Mouse (Mus musculus) heart, postnatal 25 days (tissue): ENCODE measurements around the gene Ola1. TPM values are rescaled to one million over a fixed set of nuclear protein-coding genes. Genes with fewer than 3 reads are reported as not detected.

Experiments used
- DNase-seq: peaks from one replicate; pipeline ENCODE4 v3.0.0; 2022; ENCODE audit warnings: low spot score
- intact Hi-C: fragments of 180-260 bp; cut with DNase I; formaldehyde crosslinking; loops from one replicate; pipeline ENCODE4 v1.15.1; 2025
- total RNA-seq, 2 experiments: library from RNA; stranded (reverse); gene quantifications; 2 replicates each; pipeline ENCODE4 v1.2.3; 2021

Ola1 gene
- total RNA-seq: 10 to 100 TPM; 44.6 to 48.3 TPM

GRCm38 (mm10) chr2:73218913-73219312 is at the start of gene Ola1:
TSS of gene Ola1 (minus strand) at chr2:73218924.
- DNase-seq: no peak
- intact Hi-C loops: loop anchor here (10.0 kb wide), 1 partner anchor 166 kb away; the partner anchor contains the start of gene Gpr155

- DNase-seq: no peak
- intact Hi-C loops: no loop called here
Measured at GRCm38 (mm10) chr2:73268281-73268680, 49.6 kb upstream of the Ola1 start.

DNA sequence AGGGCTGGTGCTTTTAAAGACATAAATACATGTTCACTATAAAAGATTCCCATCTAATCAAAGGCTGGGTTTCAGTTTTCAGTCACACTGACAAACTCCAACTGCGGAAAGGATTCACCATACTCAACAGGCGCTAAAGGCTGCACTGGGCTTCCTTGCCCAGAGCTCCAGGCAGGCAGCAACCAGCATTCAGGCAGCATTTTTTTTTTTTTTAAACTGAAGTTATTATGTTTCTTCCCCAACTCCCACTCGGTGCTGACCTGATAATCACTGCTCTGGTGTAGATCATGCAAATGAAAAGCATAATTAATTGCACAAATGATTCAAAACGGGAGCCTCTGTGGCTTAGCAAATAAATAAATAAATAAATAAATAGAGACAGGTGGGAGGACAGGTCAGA is 49.1 kb upstream of the Ola1 start:
- DNase-seq: no peak
- intact Hi-C loops: no loop called here

- intact Hi-C loops: no loop called here
- DNase-seq: no peak
Measured at GRCm38 (mm10) chr2:73267231-73267630, 48.5 kb upstream of the Ola1 start.

- intact Hi-C loops: no loop called here
- DNase-seq: no peak
Measured at GRCm38 (mm10) chr2:73266623-73267022, 47.9 kb upstream of the Ola1 start.

GRCm38 (mm10) chr2:73266011-73266410 is 47.3 kb upstream of the Ola1 start:
- intact Hi-C loops: no loop called here
- no peak for DNase-seq

GRCm38 (mm10) chr2:73264611-73265195 is 46.0 kb upstream of the Ola1 start:
- intact Hi-C loops: no loop called here
- DNase-seq: no peak

DNA sequence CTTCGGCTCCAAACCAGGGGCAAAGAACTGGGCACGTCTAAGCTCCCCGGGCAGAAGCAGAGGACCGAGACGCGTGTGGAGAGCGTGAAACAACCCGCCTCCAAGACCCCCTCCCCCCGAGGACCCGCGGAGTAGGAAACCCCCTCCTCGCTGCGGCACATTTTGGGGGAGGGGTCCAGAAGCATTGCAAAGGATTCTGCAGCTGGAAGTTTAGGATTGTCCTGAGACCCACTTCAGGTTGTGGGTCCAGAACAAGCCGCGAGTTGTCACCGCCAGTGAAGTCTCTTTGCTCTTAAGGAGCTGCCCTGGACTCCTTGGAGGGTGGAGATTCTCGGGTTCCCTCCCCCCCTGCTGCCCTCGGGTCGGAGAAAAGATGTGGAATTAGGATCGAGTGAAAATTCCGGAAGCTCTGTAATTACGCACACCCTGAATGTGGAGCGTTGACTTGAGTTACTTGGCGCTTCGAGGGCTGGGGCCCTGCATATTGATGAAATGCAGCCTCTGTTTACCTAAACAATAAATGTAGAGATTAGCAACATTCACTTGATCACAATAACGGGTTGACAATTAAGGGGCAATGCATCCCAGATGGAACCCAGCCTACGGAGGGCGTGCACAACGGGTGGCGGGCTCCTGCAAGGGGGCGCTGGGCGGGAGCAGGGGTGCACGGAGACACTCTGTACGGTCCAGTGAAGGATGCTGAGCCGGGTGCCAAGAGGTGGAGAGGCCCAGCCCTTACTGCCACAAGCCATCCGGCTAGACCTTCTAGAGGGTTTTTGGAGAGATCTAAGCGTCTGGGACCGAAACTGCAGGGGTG is 45.3 kb upstream of the Ola1 start:
- no peak for DNase-seq
- intact Hi-C loops: no loop called here

DNA sequence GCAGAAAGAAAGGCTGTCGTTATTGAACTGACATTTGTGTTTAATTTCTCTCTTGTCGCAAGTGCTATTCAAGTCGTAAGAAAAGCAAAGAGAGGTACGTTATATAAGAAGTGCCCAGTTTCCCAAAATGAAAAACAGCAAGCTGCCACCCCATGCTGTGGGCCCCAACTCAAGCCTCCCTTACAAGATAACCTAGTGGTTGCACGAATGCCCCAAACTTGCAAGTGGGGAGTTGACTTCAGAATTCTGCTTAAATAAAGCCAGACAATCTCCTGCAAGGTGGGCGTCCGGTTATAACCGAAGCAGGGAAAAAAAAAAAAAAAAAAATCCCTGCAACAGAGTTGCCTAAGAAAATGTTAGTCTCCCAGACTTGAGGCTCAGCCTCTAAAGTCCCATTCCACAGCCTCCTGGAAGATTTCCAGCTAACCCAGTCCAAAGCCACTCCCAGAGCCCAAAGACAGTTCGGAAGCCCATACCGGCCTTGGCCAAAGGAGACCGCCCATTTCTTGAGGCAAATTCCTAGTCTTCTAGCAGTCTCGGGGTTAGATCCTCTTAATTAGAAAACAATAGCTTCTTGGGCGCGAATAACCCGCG is 44.5 kb upstream of the Ola1 start:
- no peak for DNase-seq
- intact Hi-C loops: no loop called here

- intact Hi-C loops: no loop called here
- no peak for DNase-seq
Measured at GRCm38 (mm10) chr2:73248701-73249100, 30.0 kb upstream of the Ola1 start.

- intact Hi-C loops: no loop called here
- no peak for DNase-seq
Measured at GRCm38 (mm10) chr2:73241299-73241698, 22.6 kb upstream of the Ola1 start.

- intact Hi-C loops: no loop called here
- DNase-seq: no peak
Measured at GRCm38 (mm10) chr2:73231081-73231480, 12.4 kb upstream of the Ola1 start.

DNA sequence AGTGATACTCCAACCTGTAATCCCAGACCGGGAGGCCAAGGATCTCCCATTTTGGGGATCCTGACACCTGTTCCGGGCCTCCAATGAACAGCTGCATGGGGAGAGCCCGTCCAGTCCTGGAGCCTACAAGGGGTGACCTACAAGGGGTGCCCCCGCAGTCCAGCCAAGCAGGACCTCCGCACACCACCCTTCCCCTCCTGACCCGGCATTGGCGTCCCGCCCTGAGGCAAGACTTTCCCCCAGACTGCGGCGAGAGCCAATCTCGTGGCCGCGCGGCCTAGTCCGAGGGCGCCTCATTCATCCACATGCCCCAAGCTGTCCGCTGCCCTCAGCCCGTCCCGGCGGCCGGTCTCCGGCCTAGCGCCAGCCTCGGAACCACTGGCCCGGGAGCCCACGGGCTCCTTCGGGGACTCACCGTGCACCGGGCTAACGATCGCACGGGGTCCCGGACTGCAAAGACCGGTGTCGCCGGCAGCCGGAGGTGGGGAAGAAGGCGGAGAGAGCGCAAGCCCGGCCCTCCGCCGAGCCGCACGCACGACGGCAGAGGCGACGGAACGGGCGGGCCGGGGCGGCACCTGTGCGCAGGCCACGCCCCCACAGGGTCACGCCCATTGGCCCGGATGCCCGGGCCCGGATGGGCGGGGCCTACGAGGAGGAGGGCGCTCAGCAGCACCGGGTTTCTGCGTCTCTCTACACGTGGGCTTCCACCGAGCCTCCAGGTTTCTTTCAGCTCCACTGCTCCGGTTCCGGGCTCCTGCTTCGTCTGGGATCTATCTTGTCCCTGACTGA is 4.7 kb downstream of the Ola1 start:
- intact Hi-C loops: loop anchor here (2.0 to 10.0 kb wide), 2 partner anchors 65 to 171 kb away; partner anchors contain the start of gene Gpr155
- DNase-seq: peak; percentile 86

DNA sequence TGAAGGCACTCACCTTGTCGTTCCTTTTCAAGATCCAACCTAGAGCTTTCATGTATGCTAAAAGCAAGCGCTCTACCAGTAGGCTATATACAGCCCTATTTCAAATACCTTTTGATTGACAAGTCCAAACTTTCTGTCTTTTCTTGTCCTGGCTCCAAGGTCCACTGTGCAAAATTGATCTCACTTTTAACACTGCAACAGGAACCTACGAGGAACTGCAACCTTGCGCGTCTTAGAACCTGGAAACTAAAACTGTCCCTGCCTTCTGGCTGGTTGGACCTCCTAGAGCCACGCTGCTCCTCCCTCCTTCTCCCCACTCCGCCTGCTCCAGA is 5.2 kb downstream of the Ola1 start:
- intact Hi-C loops: loop anchor here (10.0 kb wide), 1 partner anchor 171 kb away; the partner anchor contains the start of gene Gpr155
- DNase-seq: no peak

- intact Hi-C loops: no loop called here
- no peak for DNase-seq
Measured at GRCm38 (mm10) chr2:73204328-73204727, 14.4 kb downstream of the Ola1 start.

DNA sequence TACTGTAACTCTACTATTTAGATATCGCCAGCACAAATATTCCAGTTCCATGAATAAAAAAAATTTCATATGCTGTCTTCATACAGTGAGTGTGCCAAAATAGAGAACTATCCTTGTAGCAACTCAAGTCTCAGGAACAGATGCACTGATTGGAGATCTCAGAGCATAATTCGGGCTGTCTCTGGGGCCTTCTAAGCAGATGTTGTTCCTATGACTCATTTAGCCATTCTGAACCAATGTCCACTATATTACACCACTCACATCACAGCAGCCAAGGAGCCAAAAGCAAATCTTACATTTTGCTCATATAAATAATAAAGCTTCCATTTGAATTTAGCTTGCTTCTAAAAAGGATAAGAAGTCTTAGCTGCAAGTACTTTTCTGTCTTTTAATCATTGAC is 30.2 kb downstream of the Ola1 start:
- intact Hi-C loops: no loop called here
- DNase-seq: no peak

- intact Hi-C loops: no loop called here
- no peak for DNase-seq
Measured at GRCm38 (mm10) chr2:73185185-73185584, 33.5 kb downstream of the Ola1 start.

- intact Hi-C loops: loop anchor here (10.0 kb wide), 1 partner anchor 245 kb away; no protein-coding TSS in a partner anchor
Measured at GRCm38 (mm10) chr2:73169496-73169895, 49.2 kb downstream of the Ola1 start.

GRCm38 (mm10) chr2:73167126-73167525 is 51.6 kb downstream of the Ola1 start:
- DNase-seq: peak; percentile 7
- intact Hi-C loops: loop anchor here (1.0 to 10.0 kb wide), 2 partner anchors 111 to 248 kb away; no protein-coding TSS in a partner anchor

More at GRCm38 (mm10) chr2:73169496-73169895, 49.2 kb downstream of the Ola1 start:
- no peak for DNase-seq

GRCm38 (mm10) chr2:73164666-73165065 is 54.1 kb downstream of the Ola1 start:
- intact Hi-C loops: loop anchor here (10.0 kb wide), 1 partner anchor 250 kb away; no protein-coding TSS in a partner anchor
- DNase-seq: no peak
